Mouse (Mus musculus) liver, embryonic 14.5 days (tissue): ENCODE data around the gene Uqcr11.

ENCODE experiments used
- CTCF ChIP-seq: IDR thresholded peaks from 2 replicates; pipeline ENCODE4 v1.5.1; 2016; ENCODE audit warnings: antibody characterized with exemption, low read depth, control low read depth
- EP300 ChIP-seq: IDR thresholded peaks from 2 replicates; pipeline ENCODE4 v1.6.1; 2016; ENCODE audit warnings: antibody characterized with exemption, low read depth

GRCm38 (mm10) chr10:80356001-80356682, 50.5 kb downstream of the Uqcr11 start, which contains the start of gene Plk5:
- no peak for TF ChIP-seq CTCF
- no peak for TF ChIP-seq EP300
